Mouse (Mus musculus) activated CD4-positive, CD25-positive, alpha-beta regulatory T cell, adult 4 months (primary cell): Measurements from ENCODE around the gene Synpr. TPM values are rescaled to one million over a fixed set of nuclear protein-coding genes. Genes with fewer than 3 reads are reported as not detected.

Experiments
- ATAC-seq: one replicate; pipeline ENCODE4 v1.8.0; 2017
- polyA plus RNA-seq, 2 experiments: library from polyadenylated mRNA; unstranded; fragments of 100-300 nt; shearing (Covaris generic); gene quantifications; one replicate each; pipeline ENCODE4 v1.2.1; 2017

Gene Synpr
- polyA plus RNA-seq, 2 experiments from 2014 or later: not detected

DNA sequence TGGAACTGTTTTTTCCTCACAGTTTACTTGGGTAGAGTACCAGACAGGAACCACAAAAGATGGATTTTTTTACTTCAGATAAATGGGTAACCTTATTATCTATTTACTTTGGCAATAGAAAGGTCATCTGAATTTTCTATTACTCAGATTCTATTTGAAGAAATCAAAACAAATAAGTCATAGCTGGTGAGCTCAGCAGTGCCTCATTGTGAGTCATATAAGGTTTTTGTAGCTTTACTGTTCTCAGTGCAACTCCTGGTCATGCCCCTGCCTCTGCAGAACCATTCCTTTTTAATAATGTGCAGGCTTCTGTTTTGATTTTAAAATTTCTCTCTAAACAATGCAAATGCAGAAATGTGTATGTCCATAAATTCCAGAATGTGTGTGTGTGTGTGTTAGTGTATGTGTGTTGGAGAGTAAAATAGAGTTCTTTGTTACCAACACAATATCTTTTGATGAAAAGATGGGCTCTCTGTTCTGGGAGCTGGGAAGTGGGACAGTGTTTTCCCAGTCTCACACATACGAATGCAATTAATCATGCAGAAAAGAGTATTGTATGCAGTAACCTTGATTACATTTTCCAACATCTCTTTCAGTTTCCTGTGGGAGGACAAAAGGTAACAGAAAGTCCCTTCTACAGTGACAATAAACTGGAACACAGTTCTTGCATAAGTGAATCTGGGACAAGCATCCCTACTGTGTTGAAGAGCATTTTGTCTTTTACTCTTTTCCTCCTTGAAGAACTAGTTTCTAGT, 269.2 kb downstream of the Synpr start:
- no peak for ATAC-seq

DNA sequence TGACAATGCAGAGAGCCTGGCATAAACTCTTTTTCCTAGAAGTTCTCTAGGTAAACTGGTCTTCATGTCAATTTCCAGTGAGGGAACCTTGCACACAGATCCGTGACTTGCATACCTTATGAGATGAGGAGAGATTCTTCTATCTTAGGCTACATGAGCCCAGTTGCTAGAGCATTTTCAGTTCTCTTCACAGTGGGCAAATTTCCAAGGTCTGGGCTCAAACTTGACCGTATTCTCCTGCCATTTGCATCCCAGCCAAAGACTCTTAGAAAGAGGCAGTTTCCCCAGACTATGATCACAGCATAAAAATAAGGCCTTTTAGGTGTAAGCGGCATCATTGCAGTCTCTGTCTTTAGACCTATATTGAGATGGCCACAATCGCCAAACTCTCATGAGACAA, 270.1 kb downstream of the Synpr start:
- ATAC-seq: no peak

DNA sequence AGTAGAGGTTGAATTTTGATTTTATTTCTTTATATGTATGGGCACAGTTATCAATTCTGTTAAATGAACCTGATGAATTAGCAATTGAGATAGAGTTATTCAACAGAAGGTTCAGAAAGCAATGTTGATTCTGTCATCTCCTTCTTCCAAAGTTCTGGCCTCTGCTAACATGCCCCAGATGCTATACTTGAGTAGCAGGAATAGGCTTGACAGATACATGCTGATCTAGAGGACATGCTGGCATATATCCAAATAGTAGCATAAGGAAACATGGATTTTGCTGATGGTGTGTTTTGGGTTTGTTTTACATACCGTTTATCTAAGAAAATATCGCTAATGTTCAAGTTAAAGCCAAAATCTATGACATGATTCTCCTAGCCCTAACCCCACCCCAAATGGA, 273.5 kb downstream of the Synpr start:
- no peak for ATAC-seq

DNA sequence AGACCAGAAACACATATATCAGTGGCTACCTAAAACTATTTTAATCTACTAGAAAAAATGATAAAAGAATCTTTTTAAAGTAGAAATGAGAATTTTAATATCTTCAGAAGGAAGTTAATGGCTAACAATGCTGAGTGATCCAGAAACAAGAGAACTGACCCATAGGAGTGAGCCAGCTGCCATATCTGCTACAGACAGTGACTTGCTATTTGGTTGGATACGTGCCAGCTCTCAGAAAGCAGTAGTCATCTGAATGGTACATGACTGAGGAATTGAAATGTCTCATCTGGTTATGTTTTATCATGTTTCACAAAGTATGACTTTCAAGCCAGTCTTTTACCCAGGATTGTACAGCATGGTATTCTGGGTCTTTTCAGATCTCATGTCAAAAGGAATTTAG, 282.7 kb downstream of the Synpr start:
- ATAC-seq: no peak

DNA sequence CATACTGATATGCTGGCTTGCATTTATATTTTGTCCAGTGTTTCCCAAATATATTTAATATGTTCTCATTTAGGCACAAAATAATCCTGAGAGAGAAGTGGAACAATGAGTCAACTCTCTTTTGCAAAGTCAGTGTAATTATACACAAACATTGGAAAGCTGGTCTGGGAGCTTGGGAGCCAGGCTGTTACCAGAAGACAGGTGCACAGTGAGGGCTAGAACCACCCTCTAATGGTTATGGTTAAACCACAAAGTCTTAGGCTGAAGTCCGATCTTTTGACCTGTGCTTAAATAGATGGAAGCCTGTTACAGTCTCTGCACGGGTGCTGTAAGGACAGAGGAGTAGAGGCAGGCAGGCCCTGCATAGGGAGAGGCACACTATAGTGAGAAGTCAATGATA, 283.4 kb downstream of the Synpr start:
- no peak for ATAC-seq

DNA sequence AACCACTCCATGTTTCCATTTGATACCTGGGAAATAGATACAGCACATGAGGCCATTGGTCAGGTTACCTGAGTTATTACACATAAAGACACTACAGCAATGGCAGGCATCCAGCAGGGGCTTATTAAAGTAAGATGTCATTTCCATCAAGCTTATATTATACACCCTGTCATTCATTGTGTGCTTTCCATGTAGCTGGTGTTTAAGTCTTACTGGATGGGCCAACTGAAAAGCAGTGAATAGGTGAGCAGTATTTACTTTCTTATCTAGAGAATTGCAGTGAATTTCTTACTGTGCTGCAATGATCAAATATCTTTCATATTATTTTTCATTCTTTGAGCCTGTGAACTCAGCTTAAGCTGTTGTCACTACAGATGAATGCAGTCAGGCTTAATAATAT, 287.4 kb downstream of the Synpr start:
- ATAC-seq: no peak

DNA sequence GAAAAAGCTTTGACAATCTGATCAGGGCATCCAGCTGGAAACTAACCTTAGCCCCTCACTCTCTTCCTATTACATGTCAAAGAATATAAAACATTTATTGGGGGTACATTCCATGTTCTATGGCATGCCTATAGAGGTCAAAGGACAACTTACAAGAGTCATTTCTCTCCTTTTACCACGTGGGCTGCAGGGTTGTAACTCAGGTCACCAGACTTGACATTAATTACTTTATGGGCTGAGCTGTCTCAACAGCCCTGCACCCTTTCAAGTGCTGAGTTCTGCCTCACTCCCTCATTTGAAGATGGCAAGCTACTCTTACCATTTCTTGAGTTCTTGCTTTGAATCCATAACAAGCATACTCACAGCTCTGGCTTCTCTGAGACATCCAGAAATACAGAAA, 287.9 kb downstream of the Synpr start:
- no peak for ATAC-seq

DNA sequence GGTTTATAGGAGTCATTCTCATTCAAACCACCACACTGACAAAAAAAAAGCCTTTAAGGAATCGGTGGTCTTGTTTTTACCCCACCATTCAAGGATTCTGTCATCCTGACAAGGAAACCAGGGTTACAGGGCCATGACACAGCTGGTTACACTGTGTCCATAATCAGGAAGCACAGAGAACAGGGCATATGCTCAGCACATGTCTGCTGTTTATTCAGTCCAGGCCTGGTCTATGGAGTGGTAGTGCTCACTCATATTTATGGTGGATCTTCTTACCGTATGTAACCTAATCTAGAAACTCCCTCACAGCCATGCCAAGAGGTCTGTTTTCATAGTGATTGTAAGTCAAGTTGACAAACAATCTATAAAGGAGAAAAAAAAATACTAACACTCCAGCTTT, 293.5 kb downstream of the Synpr start:
- no peak for ATAC-seq

DNA sequence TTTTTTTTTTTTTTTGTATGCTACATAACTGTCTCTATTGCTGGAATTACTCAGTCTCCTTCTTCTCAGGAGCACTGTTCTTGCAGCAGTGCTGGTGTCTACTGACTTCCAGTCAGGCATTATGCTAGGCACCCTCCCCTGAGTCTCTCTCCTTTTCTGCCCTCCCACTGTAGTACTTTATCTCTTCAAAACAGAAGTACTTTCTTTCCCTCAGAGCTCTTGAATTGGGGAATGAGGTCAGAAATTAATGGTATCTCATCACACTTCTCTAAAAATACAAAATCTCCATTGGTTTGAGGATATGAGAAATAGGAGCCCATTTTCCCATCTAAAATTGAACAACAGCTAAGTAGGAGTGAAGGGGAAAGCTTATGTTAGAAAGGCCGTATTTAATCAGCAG, 294.2 kb downstream of the Synpr start:
- no peak for ATAC-seq

DNA sequence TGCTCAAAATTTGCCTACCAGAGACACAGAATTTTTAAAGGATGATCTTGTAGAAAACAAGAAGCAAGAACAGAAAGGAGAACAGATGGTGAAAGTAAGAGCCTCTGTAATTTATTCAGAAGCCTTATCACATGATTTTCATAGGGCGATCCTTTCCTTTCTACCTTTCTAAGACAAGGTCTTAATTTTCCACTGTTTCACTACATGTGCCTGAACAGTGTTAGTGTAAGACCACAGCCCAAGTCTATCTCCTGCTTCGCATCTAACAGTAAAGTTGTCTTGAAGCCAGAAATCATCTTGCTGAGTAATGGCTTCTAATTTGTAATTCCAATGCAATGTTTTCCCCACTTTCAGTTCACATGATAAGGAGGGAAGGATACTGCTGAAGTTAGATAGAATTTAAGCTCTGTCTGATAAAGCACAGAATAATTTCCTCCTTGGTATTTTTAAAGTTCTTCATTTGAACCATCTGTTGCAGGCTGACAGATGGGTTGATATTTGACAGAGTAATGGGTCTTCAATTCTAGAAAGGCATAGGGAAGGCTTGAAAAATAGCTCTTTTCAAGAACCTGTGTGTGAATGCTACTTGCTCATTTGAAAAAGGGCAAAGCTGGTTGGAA, 308.9 kb downstream of the Synpr start:
- no peak for ATAC-seq

DNA sequence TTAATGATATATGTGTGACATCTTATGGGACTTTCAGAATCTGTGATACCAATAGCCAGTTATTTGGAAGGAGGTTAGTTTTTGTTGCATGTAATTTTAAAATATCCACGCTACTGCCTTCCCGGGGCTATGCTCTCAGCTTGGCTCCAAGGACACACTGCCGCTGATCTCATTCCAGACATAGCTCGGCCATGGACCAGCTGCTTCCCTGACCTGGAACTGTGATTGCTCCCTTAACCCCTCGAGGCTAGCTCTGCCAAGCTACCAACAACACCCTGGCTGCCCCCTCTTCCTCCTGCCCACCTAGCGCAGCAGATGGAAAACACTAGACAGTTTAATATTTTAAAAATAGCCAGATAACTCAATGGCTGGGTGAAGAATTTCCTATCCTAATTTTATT, 311.7 kb downstream of the Synpr start:
- ATAC-seq: no peak

DNA sequence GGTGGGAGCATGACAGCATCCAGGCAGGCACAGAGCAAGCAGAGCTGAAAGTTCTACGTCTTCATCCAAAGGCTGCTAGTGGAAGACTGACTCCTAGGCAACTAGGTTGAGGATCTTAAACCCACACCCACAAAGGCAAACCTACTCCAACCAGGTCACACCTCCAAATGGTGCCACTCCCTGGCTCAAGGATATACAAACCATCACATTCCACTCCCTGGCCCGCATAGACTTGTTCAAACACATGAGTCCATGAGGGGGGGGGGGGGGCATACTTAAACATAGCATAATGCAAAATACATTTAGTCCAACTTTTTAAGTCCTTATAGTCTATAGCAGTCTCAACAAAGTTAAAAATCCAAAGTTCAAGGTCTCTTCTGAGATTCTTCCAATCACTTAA, 312.6 kb downstream of the Synpr start:
- no peak for ATAC-seq

DNA sequence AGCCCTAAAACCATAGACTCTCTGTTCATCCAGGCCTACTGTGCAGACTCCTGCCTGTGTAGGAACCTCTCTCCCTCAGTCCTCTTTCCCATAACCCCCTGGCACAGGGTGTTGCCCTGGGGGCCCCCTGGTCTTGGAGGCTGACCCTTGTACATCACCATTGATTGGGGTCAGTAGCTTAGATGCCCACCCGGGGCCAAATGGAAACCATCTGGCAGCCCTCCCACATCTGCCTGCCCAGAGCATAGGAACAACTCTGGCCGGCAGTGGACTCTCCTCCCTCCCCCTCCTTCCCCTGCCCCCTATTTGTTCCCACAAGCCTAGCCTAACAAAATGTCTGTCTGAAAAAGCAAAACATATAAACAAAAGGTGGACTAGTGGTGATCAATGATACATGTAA, 336.0 kb downstream of the Synpr start:
- ATAC-seq: no peak

DNA sequence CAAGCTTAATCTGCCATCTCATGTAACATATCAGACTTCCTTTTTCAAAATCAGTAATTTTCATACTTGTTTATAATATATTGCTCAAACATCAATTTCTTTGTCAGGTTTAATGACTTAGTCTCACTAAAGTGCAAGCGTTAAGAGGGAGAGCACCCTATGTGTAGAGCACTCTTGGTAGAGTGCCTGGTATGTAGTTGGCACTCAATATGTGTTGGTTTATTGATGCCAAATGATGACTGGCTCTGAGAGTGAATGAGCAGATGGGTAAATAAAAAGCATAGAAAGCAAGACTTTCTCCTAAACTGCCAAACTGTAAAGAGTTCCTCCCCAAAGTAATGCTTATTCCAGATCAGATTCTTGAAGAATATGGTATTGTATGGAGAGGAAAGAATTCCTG, 365.3 kb downstream of the Synpr start:
- ATAC-seq: no peak

DNA sequence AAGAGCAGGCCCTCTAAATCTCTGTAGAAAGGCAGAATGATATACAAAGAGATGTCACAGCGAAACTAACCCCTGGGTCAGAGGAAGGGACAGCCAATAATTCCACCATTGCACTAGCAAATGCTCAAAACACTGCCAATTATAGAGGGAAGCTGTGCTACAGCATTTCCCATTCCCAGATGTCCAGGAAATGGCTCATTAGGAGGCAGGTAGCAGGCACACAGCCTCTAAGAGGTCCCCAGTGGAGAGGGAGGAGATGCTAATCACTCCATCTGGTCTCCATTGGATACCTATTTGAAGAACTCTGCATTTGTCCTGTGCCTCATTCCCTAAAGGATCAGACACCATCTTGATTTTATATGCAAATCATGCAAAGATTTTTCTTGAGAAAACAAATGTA, 366.5 kb downstream of the Synpr start:
- no peak for ATAC-seq

DNA sequence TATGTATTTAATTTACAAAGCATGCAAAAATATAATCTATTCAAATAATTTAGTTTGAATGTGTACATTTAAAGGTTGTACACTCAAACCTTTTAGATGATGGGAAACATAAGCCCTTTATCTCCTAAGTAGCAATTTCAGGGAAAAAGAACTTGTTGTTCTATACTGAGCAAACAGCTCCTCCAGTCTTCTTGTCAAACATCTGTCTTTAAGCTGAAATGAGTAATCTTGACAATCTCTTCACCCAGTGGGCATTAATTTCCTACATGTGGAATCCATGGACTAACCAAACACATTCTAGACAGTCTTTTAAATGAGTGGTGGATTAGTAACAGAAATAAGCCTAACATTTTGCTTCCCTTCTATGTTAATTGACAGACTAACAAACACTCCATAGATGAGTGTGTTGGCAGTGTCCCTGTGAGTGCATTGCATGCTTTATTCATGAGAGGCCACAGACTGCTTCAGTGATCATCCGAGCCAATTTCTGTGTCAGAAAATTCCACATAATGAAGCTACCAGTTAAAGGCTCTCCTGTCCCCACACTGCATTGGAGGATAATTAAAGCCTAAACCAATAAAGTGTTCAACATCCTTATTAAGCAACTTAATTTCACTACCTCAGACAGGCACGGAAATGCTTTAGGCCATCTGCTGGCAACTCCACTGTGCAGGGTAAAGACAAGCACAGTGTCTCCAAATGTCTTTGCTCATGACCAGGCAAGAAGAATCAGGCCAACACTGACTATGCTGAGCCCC, 367.1 kb downstream of the Synpr start:
- ATAC-seq: no peak
